In genomic region chr9:32667518-32667908, GRCm38 (mm10) we compare ENCODE assay signal across 11 mouse cellular contexts. TPM values are rescaled to one million over a fixed set of nuclear protein-coding genes. Genes with fewer than 3 reads are reported as not detected.
DNase-seq lines count a peak whose midpoint lies in the region; ATAC-seq and TF ChIP-seq lines count a peak whose summit lies in the region.
"Had no signal": no experiment of that assay in that cellular context is flagged by ENCODE, and none has a peak within 500 bp of the region (broad histone marks: within the 10 kb centered on the region; RNA-seq: fewer than 3 reads in every experiment).

No protein-coding gene starts in this region.

- no peak for ATAC-seq in kidney, embryonic 16.5 days (ENCODE audit: low FRiP score, low TSS enrichment)
- ATAC-seq in midbrain, embryonic 15.5 days (replicated peaks), result 0 out of 2 replicates have a peak, but pooled peaks have one; percentile 46
- no peak for ATAC-seq in midbrain, embryonic 13.5 days
- ATAC-seq: Patski had no signal

- H3K9ac ChIP-seq in kidney, embryonic 16.5 days (replicated peaks; ENCODE audit: low read length), result no peak overlapping the region
- H3K9ac ChIP-seq in midbrain, embryonic 15.5 days, result no peak overlapping the region
- no peak overlapping the region for H3K9ac ChIP-seq in midbrain, embryonic 13.5 days (replicated peaks)
- H3K9ac ChIP-seq: limb, embryonic 13.5 days had no signal

- H3K27me3 ChIP-seq in kidney, embryonic 16.5 days (ENCODE audit: insufficient read depth, low read length), result no peaks in the 10 kb centered on the region
- peaks cover 27% of the 10 kb centered on the region for H3K27me3 ChIP-seq in midbrain, embryonic 15.5 days (replicated peaks)
- peaks cover 81% of the 10 kb centered on the region for H3K27me3 ChIP-seq in midbrain, embryonic 13.5 days
- H3K27me3 ChIP-seq: limb, embryonic 13.5 days; Patski had no signal

- no peaks in the 10 kb centered on the region for H3K79me2 ChIP-seq in macrophage (ENCODE audit: inconsistent target)

- peak overlapping the region; percentile 70 for H3K27ac ChIP-seq in gastrocnemius, adult 2 months
- H3K27ac ChIP-seq in kidney, embryonic 16.5 days (ENCODE audit: low read length), result peak overlapping the region; percentile 62
- no peak overlapping the region for H3K27ac ChIP-seq in midbrain, embryonic 15.5 days
- no peak overlapping the region for H3K27ac ChIP-seq in midbrain, embryonic 13.5 days
- peak overlapping the region; percentile 36 for H3K27ac ChIP-seq in macrophage
- H3K27ac ChIP-seq: limb, embryonic 13.5 days had no signal

- H3K9me3 ChIP-seq in kidney, embryonic 16.5 days (ENCODE audit: low read length), result no peaks in the 10 kb centered on the region
- H3K9me3 ChIP-seq in midbrain, embryonic 15.5 days, result no peaks in the 10 kb centered on the region
- H3K9me3 ChIP-seq in midbrain, embryonic 13.5 days, result no peaks in the 10 kb centered on the region
- H3K9me3 ChIP-seq: limb, embryonic 13.5 days had no signal

- peak overlapping the region; percentile 14 for H3K4me3 ChIP-seq in gastrocnemius, adult 2 months
- H3K4me3 ChIP-seq in kidney, embryonic 16.5 days (ENCODE audit: low read length), result no peak overlapping the region
- no peak overlapping the region for H3K4me3 ChIP-seq in midbrain, embryonic 15.5 days
- no peak overlapping the region for H3K4me3 ChIP-seq in midbrain, embryonic 13.5 days (replicated peaks)
- H3K4me3 ChIP-seq in macrophage (ENCODE audit: inconsistent target), result no peak overlapping the region; the same call in 1 of the 2 replicates
- H3K4me3 ChIP-seq: limb, embryonic 13.5 days had no signal

- no peak overlapping the region for H3K4me2 ChIP-seq in kidney, embryonic 16.5 days (replicated peaks; ENCODE audit: low read depth, low read length)
- no peak overlapping the region for H3K4me2 ChIP-seq in midbrain, embryonic 15.5 days
- no peak overlapping the region; the same call in 1 of the 2 replicates for H3K4me2 ChIP-seq in midbrain, embryonic 13.5 days (replicated peaks)
- H3K4me2 ChIP-seq: limb, embryonic 13.5 days had no signal

- WGBS in kidney, embryonic 16.5 days, result 69% methylated on average over 7 of the region's 7 CpGs
- WGBS in midbrain, embryonic 15.5 days, result 14% methylated on average over 7 of the region's 7 CpGs
- WGBS in midbrain, embryonic 13.5 days, result 10% methylated on average over 7 of the region's 7 CpGs
- WGBS in macrophage (ENCODE audit: missing documents), result 60% methylated on average over 7 of the region's 7 CpGs

- no peak for DNase-seq in gastrocnemius, adult 2 months
- no peak for DNase-seq in gastrocnemius, postnatal 25 days
- no peak for DNase-seq in kidney, adult 8-10 months
- no peak for DNase-seq in adrenal gland, adult 18-20 months (ENCODE audit: low spot score in 2 of 2)
- DNase-seq: right cerebral cortex, postnatal 25 days had no signal

- H3K4me1 ChIP-seq in kidney, embryonic 16.5 days (ENCODE audit: insufficient read depth, low read length), result peaks cover 40% of the 10 kb centered on the region
- H3K4me1 ChIP-seq in midbrain, embryonic 15.5 days, result peaks cover 20% of the 10 kb centered on the region
- peaks cover 21% of the 10 kb centered on the region for H3K4me1 ChIP-seq in midbrain, embryonic 13.5 days (replicated peaks)

- intact Hi-C loops in gastrocnemius, adult 2 months (cut with DNase I), result no loop called here

- no peak for TF ChIP-seq CTCF in gastrocnemius, adult 2 months (IDR thresholded peaks at IDR 0.05)

- no peaks in the 10 kb centered on the region for H3K36me3 ChIP-seq in kidney, embryonic 16.5 days (ENCODE audit: insufficient read depth, low read length)
- no peaks in the 10 kb centered on the region for H3K36me3 ChIP-seq in midbrain, embryonic 15.5 days (replicated peaks)
- no peaks in the 10 kb centered on the region for H3K36me3 ChIP-seq in midbrain, embryonic 13.5 days
- H3K36me3 ChIP-seq in macrophage (ENCODE audit: inconsistent target), result no peaks in the 10 kb centered on the region
- H3K36me3 ChIP-seq: limb, embryonic 13.5 days had no signal

RNA-seq across cellular contexts. Expression of gene Ets1, which starts 31.5 kb away (rescaled TPM):
- total RNA-seq in gastrocnemius, adult 2 months (2021), result 10 to 100 TPM; 11.6 to 11.7 TPM
- 10 to 100 TPM; 19.1 to 21.7 TPM for total RNA-seq in gastrocnemius, postnatal 25 days (2021)
- polyA plus RNA-seq in kidney, embryonic 16.5 days (2015; fragmentation: Nextera tagmentation; extraction: Ambion mirVana), result 76.2 and 80.2 TPM in 2 replicates
- polyA plus RNA-seq in midbrain, embryonic 15.5 days (2015; fragmentation: Nextera tagmentation; extraction: Ambion mirVana), result 18.6 and 20.8 TPM in 2 replicates
- 18.3 and 18.9 TPM in 2 replicates for polyA plus RNA-seq in midbrain, embryonic 13.5 days (2015; fragmentation: Nextera tagmentation; extraction: Ambion mirVana)
- 10 to 100 TPM in 3 of 26 experiments, 1 to 10 TPM in 16, under 1 TPM in 7; 0.46 to 26.4 (median 1.6) TPM for total RNA-seq in macrophage (2018; cell fraction: chromatin; rRNA removed)
- 1 to 10 TPM in 13 of 26 experiments, under 1 TPM in 13; 0.28 to 8.4 (median 1.0) TPM for total RNA-seq in macrophage (2018; cell fraction: cytosol; rRNA removed)
- total RNA-seq in macrophage (2018; cell fraction: nucleus; rRNA removed), result 10 to 100 TPM in 2 of 26 experiments, 1 to 10 TPM in 17, under 1 TPM in 7; 0.33 to 12.1 (median 1.3) TPM
- polyA plus RNA-seq in macrophage (2018), result 0.69 to 2.5 TPM (median 0.79 TPM) in 3 replicates
- 10 to 100 TPM; 22.2 to 24.6 TPM for total RNA-seq in adrenal gland, adult 18-20 months (2021)

Comparison
In these comparisons a context has a peak if more than half of its experiments do, and no peak if none do; other contexts are left out.
1. H3K27ac ChIP-seq: peak in gastrocnemius, adult 2 months (single experiment), kidney, embryonic 16.5 days (single experiment) and macrophage (single experiment); none in midbrain, embryonic 15.5 days (single experiment) and midbrain, embryonic 13.5 days (single experiment).